23 mouse cellular contexts compared by ENCODE assay signal in the genomic region with DNA sequence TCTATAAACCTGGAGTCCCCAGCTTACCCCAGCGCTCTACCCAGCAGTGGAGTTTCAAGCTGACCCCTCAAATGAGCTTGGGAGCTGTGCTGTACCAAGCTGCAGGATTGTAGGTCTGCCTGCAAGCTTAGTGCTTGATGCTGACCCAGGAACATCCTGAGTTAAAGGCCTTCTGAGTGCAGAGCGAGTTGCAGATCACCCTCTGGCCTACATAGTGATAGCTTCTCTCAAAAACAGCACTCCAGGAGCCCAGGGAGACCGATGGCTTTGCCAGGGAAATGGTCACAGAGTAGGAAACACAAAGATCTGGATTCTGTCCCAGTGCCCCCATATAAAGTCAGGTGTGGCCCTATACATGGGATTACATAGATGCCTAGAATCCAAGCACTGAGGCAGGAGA.
"Had no signal": no experiment of that assay in that cellular context is flagged by ENCODE, and none has a peak within 500 bp of the region (broad histone marks: within the 10 kb centered on the region; RNA-seq: fewer than 3 reads in every experiment).

No protein-coding gene starts in this region.

- H3K27me3 ChIP-seq: heart, embryonic 12.5 days; hindbrain, embryonic 12.5 days; intestine, embryonic 15.5 days; limb, embryonic 13.5 days; limb, embryonic 15.5 days; liver, embryonic 13.5 days; liver, embryonic 15.5 days had no signal

- H3K36me3 ChIP-seq: heart, embryonic 10.5 days; heart, embryonic 12.5 days; hindbrain, embryonic 10.5 days; hindbrain, embryonic 12.5 days; intestine, embryonic 15.5 days; limb, embryonic 13.5 days; limb, embryonic 15.5 days; liver, embryonic 13.5 days; liver, embryonic 15.5 days had no signal

- H3K4me1 ChIP-seq: hindbrain, embryonic 12.5 days had no signal

- H3K27ac ChIP-seq: heart, embryonic 10.5 days; hindbrain, embryonic 10.5 days; hindbrain, embryonic 12.5 days; hindbrain, embryonic 14.5 days; intestine, embryonic 15.5 days; limb, embryonic 13.5 days; limb, embryonic 15.5 days; liver, embryonic 13.5 days; liver, embryonic 15.5 days had no signal

- DNase-seq: gastrocnemius, postnatal 14 days; gastrocnemius, postnatal 36 days; heart, adult 11 months; heart, postnatal 10 days; heart, postnatal 4 days; kidney, adult 18-20 months; kidney, adult 8-10 months; kidney, postnatal 10 days; kidney, postnatal 25 days; kidney, postnatal 4 days; layer of hippocampus, adult 9-11 months; layer of hippocampus, postnatal 36 days; left cerebral cortex, postnatal 4 days; liver, embryonic 13.5 days had no signal

- H3K9ac ChIP-seq: heart, embryonic 12.5 days; hindbrain, embryonic 12.5 days; hindbrain, embryonic 14.5 days; intestine, embryonic 15.5 days; limb, embryonic 13.5 days; limb, embryonic 15.5 days; liver, embryonic 13.5 days; liver, embryonic 15.5 days had no signal

- H3K4me3 ChIP-seq: heart, embryonic 10.5 days; heart, embryonic 12.5 days; hindbrain, embryonic 10.5 days; hindbrain, embryonic 12.5 days; intestine, embryonic 15.5 days; limb, embryonic 13.5 days; limb, embryonic 15.5 days; liver, embryonic 13.5 days; liver, embryonic 15.5 days had no signal
